Mouse (Mus musculus) liver, embryonic 14.5 days (tissue): ENCODE data around the gene Pdia2.

Experiments
- CTCF ChIP-seq: IDR thresholded peaks from 2 replicates; pipeline ENCODE4 v1.5.1; 2016; ENCODE audit warnings: antibody characterized with exemption, low read depth, control low read depth
- EP300 ChIP-seq: IDR thresholded peaks from 2 replicates; pipeline ENCODE4 v1.6.1; 2016; ENCODE audit warnings: antibody characterized with exemption, low read depth

GRCm38 (mm10) chr17:26202737-26203136 lies 3.9 kb upstream of the Pdia2 start, which contains the start of gene Rgs11:
- no peak for TF ChIP-seq CTCF
- TF ChIP-seq EP300 = no peak
